Mouse (Mus musculus): ENCODE results near the gene Gga3.

Gga3 gene

GRCm38 (mm10) chr11:115612059-115612409 is 8.2 kb upstream of the Gga3 start:
- peak; percentile 78 for DNase-seq

- DNase-seq = no peak
Measured at GRCm38 (mm10) chr11:115611173-115611572, 7.3 kb upstream of the Gga3 start.

DNA sequence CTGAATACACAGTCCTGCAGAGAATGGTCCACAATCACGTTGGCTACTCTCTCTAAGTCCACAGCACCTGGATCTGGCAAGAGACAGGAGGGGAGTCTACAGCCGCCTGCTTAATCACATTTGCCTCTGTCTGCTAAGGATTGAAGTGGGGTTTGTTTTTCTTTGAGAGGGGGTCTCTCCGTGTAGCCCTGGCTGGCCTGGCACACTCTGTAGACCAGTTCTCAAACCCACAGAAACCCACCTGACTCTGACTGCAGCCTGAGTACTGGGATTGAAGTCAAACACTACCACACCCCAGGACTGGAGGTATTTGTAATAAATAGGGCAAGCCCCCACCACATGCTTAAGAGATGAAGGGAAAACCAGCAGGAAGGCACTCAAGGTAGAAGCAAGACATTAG is 5.7 kb upstream of the Gga3 start:
- DNase-seq = no peak

DNA sequence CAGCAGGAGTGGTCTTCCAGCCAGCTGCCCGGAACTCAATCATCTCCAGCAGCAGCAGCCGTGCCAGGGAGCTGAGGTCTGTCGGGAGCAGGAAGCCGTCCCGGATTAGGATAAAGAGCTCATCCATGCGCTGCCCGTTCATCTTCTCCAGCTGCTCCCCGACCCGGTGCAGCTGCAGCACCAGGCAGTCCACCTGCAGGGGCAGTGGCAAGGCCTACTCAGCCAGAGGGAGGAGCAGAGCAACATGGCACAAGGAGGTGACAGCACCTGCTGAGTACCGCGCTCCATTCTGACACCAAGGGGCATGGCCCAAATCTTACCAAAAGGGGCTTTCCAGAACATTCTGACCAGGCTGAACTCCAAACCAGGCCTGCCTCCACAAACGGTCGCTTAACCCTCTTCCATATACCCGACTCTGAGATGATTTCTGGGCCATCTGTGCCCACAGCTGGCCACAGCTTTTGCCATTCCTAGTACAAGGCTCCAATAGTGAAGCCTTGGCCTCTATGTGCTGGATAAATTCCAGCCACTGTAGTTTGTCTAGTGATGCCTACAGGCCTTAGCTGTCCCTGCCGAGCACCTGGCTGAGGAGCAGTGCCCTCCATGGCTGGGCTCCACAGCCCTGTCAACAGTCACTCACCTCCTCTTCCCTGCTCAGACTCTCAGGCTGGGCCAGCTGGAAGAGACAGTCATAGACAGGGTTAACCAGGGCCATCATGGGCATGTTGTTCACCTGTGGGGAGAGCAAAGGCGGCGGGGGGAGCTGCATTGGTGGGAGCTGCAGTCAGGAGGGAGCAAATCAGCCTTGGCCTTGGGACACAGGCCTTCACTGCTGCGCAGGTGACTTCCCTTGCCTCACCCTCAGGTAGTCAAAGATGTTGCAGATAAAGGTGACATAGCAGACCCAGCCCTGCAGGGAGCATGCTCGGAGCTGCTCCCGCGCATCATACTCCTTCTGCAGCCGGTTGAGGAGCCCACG is 4.9 kb upstream of the Gga3 start:
- DNase-seq = no peak

GRCm38 (mm10) chr11:115606733-115607132 is 2.9 kb upstream of the Gga3 start:
- DNase-seq = no peak

GRCm38 (mm10) chr11:115604304-115604696 is 449 bp upstream of the Gga3 start:
- peak; percentile 56 for DNase-seq

DNA sequence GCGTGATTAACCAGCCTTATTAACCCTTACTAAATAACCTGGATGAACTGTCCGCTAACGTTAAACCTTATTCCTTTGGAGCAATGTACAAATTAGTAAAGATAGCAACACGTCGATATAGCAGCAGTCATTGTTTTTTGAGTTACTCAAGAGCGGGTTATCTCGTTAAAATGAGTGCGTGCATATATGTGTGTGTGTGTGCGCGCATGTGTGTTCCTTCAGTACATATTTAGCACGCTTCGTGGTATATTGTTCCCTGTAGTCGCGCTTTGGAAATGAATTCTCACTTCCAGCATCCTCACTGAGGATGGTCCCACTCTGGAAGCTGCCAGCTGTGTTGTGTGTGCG is 749 bp downstream of the Gga3 start:
- no peak for DNase-seq

GRCm38 (mm10) chr11:115601174-115601573 is 2.7 kb downstream of the Gga3 start:
- DNase-seq = no peak

DNA sequence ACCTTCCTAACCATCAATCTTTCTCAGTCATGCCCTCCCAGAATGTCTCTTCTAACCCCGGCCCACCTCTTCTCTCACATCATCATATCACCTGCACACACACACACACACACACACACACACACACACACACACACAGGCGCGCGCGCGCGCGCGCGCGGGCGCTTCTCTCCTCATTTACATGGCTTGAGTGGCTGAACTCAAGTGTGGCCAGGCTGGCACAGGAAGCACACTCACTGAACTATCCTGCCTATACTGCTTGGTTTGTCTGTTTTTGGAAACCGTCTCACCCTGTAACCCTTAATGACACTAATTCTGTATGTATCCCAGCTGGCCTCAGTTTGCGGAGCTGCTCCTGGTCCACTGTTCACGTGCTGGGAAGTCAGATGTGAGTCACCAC is 3.1 kb downstream of the Gga3 start:
- no peak for DNase-seq

DNA sequence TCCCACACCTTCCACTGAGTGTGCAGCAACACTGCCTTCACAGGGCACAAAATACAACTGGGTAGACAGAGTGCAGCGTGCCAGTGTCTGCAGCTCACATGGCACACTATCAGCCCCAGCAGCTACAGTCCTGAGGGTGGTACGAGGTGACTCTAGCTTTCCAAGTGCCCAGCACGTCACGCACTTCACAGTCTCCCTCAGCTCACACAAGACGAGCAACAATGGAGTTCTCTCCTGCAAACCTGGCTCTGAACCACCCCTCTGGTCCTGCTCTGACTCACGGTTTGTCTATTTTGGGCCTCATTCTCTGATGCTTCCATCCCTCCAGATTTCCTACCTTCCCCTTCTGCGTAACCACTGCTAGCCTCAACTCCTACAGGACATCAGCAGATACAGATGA is 4.1 kb downstream of the Gga3 start:
- DNase-seq = no peak

GRCm38 (mm10) chr11:115598309-115598708 is 5.5 kb downstream of the Gga3 start:
- DNase-seq = no peak

GRCm38 (mm10) chr11:115595209-115595608 is 8.6 kb downstream of the Gga3 start:
- DNase-seq = no peak

DNA sequence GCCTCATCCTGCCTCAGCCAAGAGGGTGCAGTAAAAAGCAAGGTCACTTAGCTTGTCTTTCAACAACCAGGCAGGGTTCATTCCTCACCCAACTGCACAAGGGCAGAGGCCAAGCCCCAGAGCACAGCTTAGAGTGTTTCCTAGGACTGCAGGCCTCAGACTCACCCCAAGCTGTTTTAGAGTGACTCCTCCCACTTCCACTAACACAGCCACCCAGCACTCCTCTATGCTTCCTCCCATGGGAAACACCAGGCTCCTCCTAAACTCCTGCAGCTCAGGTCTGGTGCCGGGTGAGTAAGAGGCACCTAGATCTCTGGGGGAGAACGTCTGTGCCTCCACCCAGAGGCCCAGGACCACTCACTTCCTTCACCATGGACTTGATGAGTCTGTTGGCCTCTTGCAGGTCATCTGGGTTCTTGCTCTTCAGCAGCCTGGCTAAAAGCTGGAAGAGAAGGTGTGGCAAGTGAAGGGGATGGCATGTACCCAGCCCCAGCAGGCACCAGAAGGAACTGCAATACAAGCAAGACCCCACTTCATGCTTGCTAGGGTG is 13.2 kb downstream of the Gga3 start:
- no peak for DNase-seq

GRCm38 (mm10) chr11:115587984-115588383 is 15.9 kb downstream of the Gga3 start:
- DNase-seq = no peak

- no peak for DNase-seq
Measured at GRCm38 (mm10) chr11:115586403-115586802, 17.4 kb downstream of the Gga3 start.

DNA sequence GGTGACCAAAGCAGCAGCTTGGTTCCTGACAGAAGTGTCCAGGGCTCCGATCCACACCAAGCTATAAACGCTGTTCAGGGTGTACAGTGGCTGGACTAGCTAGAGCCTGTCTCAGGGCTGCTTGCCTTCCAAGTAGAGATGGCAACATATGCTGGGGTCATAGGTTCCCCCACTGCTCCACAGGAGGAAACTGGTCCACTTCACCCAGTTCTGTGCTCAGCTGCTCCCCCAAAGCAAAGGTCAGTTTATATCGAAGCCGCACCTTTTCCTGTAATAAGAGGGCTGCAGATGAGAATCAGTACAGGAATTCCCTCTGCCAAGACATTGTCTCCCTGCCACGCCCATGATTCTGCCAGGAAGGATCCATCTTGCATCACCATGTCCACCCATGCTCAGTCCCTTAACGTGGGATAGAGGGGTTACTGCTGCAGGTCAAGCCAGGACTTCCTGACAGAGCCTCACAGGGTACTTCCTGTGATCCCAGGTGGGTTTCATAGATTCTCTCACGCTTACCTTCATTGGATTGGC is 18.2 kb downstream of the Gga3 start:
- no peak for DNase-seq

DNA sequence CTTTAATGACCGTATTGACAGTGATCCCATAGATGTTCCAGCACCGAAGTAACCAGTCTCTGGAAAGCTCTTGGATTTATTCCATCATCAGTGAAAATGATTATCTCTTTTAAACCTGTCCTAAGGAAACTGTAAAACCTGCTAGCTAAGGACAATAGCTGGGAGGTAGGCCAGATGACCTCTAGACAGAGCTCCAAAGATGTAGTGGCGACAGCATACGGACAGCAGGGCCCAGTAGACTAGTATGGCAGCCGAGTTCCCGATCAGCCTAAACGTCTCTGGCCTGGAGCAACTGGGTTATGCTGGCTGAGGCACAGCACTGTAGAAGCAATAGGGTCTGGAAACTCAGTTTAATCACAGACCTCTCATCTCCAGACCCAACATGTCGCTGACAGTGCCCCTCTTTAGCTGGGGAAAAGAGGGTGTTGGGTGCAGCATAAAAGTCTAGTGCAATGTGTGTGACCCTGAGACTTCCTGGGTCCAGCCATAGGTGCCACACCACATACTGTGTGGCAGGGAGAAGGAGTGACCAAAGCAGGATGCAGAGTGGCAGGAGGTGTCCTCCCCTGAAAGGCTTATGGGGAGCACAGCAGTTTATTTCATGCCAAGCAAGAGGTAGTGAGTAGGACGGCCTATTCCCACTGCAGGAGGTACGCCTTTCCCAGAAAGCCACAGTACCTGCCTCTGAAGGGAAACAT is 19.3 kb downstream of the Gga3 start:
- no peak for DNase-seq

- DNase-seq = no peak
Measured at GRCm38 (mm10) chr11:115582913-115583606, 20.8 kb downstream of the Gga3 start.

GRCm38 (mm10) chr11:115579080-115579479 is 24.8 kb downstream of the Gga3 start:
- no peak for DNase-seq

DNA sequence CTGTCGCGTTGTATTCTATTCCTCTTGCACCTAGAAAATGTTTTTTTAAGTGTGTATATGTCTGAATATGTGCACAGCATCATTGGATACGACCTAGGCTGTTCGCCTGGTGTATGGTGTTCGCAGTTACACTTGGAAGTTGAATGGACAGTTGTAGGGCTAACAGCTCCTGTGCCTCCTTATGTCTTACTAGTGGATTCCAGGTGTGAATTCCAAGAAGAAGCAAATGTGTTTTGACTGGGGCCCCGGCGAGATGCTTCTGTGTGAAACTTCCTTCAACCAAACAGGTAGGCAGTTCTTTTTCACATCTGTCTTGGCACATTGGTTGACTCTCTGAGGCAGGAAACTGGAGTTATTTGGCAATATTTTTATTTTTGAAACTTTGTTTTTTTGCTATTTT is 38.9 kb downstream of the Gga3 start:
- no peak for DNase-seq

GRCm38 (mm10) chr11:115564064-115564809 is 39.6 kb downstream of the Gga3 start, which contains the start of gene Nup85:
TSS of gene Nup85 (plus strand) at chr11:115564434.
- peak; percentile 96 for DNase-seq

- no peak for DNase-seq
Measured at GRCm38 (mm10) chr11:115563406-115563805, 40.4 kb downstream of the Gga3 start.
